Mouse (Mus musculus) layer of hippocampus, postnatal 25 days (tissue): ENCODE measurements around the gene Slc9a7. TPM values are rescaled to one million over a fixed set of nuclear protein-coding genes. Genes with fewer than 3 reads are reported as not detected.

Experiments used
- DNase-seq, 2 experiments: peaks; one replicate each; pipeline ENCODE4 v3.0.0; 2022; ENCODE audit warnings: mixed read lengths in 2 of 2, low spot score in 1 of 2; ENCODE audit errors: extremely low spot score in 1 of 2
- total RNA-seq, 2 experiments: library from RNA; stranded (reverse); gene quantifications; 2 replicates each; pipeline ENCODE4 v1.2.3; 2021

The Slc9a7 gene
- total RNA-seq, 2 experiments from 2014 or later = 63.4 to 64.5 TPM

DNA sequence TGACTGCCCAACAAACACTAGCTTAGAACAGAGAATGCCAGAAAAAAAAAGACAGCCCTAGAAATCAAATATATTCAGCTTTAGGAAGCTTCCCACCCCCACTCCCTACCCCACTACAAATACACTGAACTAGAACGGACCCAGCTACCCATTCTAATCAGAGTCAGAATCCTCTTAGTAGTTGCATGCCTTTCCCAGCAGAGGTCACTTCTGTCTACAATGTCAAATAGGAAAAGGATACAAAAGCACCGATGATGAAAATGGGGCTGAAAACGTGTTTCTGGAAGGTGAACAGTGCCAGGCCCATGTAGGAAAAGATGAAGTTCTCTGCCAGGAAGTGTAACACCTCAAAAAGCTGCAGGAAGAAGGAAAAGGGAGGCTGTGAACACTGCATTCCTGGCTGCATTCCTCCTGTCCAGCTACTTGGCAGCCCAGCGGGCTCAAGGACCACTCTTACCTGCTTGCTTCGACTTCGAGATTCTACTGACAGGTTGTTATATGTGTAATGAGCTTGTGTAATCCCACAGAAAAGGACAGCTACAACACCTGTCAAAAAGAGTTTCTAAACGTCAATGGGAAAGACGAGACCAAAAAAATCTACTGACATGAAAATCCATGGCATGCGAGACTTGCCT lies 129.8 kb downstream of the Slc9a7 start:
- DNase-seq = no peak

DNA sequence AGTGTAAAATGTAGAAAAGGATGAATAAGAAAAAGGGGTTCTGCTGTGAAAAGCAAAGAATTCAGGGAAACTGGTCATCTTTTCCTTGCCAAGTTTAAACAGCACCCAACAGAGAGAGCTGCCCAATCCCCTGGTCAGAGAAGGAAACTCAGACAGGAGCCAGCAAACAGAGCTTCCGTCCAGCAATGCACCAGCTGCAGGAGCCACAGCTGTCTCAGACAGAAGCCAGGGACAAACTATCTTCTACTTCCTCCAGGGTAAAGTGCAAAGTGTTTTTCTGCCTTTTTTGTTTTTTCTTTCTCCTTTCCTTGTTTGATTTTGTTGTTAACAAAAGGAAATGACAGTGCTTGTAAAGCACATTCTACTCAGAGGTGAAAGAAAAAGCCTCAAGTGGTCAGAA lies 131.3 kb downstream of the Slc9a7 start:
- DNase-seq = no peak

DNA sequence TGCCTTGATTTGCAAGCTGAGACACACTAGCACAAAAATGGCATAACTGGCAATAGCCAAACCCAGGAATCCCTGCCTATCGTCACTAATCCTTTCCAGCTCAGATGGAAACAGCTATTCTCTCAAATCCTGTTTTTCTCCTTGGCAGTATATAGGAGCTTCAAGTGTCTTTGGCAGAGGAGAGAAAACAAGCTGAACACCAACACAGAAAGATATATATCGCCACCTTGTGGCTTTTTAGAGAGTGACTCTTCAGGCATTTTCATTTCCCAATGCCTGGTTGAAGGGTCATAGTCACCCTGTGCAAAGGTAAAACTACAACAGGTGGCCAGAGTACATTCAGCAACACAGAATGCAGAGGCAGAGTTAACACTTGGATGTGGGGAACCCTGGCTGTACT lies 134.1 kb downstream of the Slc9a7 start:
- no peak for DNase-seq

DNA sequence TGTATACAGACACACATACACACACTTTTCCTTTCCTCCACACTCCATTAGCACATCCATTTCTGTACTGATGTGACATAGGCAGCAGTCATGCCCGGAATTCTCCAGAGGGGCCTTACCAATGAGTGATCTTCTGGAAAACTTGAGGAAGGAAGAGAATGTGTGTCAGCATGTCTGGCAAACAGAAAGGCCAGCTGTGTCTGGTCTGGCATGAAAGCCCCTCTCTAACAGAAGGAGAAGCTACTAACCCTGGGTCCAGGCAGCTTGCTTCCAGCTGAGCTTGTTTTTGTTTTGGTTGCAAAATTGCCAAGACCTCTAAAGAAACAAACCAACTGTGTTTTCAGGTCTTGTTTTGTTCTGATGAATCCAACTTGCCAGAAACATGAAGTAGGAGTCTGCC lies 162.1 kb downstream of the Slc9a7 start:
- DNase-seq = no peak

DNA sequence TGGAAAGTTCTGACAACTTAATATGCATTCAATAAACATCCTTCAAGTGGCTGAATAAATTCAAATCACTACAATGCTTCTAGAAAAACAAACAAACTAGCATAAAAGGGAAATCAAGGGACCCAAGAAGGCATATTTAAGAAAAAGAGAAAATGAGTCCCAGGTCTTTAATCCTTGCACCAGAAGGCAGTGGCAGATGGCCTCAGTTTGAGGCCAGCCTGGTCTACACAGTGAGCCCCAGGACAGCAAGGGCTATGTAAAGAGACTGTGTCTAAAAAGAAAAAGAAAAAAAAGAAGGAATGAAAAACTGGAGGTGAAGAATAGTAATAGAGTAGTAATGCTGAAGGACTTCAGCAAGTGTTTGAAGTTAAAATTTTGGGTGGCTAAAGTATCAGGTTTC lies 162.7 kb downstream of the Slc9a7 start:
- DNase-seq = no peak

DNA sequence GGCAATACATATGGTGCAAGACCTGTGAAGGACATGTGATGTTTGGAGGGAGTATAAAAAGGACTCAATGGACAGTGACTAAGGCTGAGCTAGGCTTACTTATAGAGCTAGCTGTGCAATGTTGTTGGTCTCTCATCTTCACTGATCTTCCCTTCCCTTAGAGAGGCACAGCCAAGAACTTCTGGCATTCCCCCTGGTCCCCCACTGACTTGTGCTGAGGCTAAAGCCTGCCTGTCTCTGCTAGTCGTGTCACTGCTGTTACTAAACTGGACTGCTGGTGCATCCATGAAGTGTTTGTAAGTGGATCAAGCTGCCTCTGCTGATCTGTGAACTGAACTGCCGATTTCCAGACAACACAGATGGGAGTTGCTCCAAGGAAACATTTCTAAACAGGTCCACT lies 166.1 kb downstream of the Slc9a7 start:
- DNase-seq = no peak

DNA sequence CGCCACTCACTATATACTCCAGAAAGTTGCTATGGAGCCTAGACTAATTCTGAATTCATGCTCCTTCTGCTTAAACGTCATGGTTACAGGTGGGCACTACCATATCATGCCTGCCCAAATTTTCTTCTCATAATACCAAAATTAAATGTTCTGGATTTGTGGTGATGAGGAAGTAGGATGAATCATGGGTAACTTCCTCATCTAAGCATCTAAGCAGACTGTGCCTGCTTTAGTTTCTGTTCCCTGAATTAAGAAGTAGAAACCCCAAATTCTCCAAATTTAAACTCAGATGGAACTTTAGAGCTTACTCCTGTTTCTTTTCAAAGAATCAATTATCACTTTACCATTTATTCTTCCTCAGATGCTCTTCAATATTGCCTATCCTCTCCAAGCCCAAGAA lies 173.9 kb downstream of the Slc9a7 start:
- no peak for DNase-seq

DNA sequence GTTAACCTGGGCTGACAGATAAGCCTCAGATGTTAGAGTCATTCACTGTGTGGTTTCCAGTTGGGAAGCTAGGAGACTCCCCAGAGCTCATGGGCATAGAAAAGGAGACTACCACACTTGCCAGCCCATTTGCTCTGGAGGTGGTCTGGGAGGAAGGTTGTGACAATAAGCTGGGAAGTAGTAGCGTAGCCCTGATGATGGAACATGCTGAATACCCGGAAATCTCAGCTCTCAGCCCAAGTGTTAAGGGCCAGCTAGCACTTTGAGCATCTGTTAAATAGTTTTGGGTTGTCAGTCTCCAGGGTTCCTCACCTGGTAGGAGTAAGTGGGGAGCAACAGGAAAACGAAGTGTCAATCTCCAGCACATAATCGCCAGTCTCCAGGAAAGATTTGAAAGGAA lies 221.4 kb downstream of the Slc9a7 start:
- no peak for DNase-seq

DNA sequence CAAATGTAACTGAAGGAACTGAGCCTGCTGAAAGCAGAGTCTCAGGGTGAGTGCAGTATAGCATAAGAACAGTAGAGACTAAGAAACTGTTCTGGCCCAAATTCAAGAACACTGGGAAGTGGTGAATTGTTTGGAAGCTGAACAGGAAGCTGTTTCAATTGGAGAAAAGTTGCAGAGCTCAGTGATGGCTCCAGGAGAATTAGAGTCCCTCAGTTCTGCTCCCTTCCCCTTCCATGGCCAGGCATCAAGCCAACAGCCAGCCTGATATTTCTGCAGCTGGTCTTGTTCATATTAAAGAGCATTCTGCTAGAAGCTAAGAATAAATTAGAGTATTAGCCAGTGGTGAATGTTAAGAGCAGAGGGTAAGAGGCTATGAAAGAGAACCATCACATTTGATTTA lies 225.0 kb downstream of the Slc9a7 start:
- DNase-seq = no peak

DNA sequence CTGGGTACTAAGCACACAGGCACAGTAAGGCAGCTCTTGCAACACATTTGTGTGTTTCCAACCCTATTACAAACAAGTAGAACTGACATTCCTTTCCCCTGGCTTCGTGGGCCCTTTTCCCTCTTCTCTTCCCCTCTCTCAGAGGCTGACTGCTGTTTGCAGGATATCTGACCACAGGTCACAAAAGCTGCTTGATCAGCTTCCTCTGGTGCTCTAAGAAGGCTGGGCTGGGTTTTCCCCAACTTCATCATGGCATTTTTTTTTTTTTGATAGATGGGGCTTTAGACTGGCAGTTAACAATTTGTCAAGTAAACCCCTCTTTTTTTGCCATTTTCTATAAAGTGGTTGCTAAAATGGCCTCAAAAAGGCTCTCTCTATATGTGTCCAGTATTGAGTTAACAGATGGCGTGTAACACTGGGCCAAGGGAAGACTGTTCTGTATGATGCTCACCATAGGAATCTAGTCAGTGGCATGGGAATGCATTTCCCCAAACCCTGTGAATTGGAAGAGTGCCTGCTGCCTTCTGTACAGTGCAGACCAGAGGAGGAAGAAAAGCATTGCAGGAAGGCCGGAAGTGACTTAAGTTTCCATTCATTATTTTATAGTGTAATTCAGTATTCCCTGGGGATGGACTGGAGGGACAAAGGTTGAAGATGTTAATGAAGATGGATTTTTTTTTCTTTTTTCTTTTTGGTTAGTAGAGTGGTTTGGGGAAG lies 229.7 kb downstream of the Slc9a7 start:
- DNase-seq = no peak

DNA sequence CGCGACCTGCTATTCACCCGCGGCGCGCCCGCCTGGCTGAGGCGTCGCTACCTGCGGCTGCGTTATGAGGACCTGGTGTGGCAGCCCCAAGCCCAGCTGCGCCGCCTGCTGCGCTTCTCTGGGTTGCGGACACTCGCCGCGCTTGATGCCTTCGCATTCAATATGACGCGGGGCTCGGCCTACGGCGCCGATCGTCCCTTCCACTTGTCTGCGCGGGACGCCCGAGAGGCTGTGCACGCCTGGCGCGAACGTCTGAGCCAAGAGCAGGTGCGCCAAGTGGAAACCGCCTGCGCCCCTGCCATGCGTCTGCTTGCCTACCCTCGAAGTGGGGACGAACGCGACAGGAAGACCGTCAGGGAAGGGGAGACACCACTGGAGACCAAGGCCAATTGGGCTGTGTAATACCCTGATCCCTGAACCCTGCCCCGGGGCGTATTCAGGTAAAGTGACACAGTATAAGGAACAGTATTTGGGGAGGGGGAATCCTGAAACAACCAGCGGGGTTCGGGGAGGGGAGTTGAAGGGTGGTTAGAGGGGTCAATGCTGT lies 230.8 kb downstream of the Slc9a7 start:
- no peak for DNase-seq

DNA sequence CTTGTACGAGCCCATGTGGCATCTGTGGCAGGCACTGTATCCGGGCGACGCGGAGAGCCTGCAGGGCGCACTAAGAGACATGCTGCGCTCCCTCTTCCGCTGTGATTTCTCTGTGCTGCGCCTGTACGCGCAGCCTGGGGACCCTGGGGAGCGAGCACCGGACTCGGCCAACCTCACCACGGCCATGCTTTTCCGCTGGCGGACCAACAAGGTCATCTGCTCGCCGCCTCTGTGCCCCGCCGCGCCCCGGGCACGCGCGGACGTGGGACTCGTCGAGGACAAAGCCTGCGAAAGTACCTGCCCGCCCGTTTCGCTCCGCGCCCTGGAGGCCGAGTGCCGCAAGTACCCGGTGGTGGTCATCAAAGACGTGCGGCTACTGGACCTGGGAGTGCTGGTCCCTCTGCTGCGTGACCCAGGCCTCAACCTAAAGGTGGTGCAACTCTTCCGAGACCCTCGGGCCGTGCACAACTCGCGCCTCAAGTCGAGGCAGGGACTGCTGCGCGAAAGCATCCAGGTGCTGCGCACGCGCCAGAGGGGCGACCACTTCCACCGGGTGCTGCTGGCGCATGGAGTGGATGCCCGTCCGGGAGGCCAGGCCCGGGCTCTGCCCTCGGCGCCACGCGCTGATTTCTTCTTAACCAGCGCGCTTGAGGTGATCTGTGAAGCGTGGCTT lies 231.4 kb downstream of the Slc9a7 start:
- DNase-seq = peak in 1 of 2 experiments; percentile 7

DNA sequence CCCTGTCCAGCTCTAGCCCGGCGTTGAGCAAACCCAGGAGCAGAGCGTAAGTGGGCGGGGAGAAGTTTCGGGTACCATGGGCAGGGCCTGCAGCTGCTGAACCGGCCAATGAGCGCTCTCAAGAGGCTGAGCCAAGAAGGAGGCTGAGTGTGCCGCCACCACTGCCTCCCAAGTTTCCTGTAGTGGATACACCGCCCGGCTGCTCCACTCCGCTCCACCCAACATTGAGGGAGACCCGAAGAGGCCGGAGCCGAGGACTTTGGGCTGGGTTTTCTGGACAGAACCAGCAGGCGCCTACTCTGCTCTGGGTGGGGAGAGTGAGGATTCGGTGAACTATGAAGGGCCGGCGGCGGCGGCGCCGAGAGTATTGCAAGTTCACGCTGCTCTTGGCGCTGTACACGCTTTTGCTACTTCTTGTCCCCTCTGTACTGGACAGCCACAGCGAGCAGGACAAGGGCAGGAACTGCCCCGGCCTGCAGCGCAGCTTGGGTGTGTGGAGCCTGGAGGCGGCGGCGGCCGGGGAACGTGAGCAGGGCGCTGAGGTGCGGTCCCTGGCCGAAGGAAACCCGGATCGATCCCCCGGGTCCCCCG lies 232.1 kb downstream of the Slc9a7 start, which contains the start of gene Chst7:
Chst7 (plus strand) TSS at position 180 of the 591 bp plus-strand sequence.
- peak; percentile 17 to 19 for DNase-seq

Other genes with a start within 250 kb of the Slc9a7 start
- gene Chst7, start 232.2 kb downstream of the Slc9a7 start, total RNA-seq = 1 to 10 TPM; 2.9 to 5.6 TPM
- gene Rp2, start 72.7 kb upstream of the Slc9a7 start, total RNA-seq = 10 to 100 TPM; 16.3 to 17.3 TPM
- gene Jade3, start 133.9 kb upstream of the Slc9a7 start, total RNA-seq = 1 to 10 TPM; 6.6 to 6.9 TPM